Mouse (Mus musculus) CD4-positive, CD25-positive, alpha-beta regulatory T cell, adult 2 months (primary cell): ENCODE measurements around the gene Mccc2.
"Not testable (repeated sequence)": the region's sequence is repeated elsewhere in the genome, so short reads cannot be mapped to it uniquely, and the experiment has no call there.

Source experiments
- DNase-seq: peaks from one replicate; pipeline ENCODE4 v3.0.0-alpha.2; 2012; ENCODE audit warnings: low read depth, low spot score

Gene Mccc2

DNA sequence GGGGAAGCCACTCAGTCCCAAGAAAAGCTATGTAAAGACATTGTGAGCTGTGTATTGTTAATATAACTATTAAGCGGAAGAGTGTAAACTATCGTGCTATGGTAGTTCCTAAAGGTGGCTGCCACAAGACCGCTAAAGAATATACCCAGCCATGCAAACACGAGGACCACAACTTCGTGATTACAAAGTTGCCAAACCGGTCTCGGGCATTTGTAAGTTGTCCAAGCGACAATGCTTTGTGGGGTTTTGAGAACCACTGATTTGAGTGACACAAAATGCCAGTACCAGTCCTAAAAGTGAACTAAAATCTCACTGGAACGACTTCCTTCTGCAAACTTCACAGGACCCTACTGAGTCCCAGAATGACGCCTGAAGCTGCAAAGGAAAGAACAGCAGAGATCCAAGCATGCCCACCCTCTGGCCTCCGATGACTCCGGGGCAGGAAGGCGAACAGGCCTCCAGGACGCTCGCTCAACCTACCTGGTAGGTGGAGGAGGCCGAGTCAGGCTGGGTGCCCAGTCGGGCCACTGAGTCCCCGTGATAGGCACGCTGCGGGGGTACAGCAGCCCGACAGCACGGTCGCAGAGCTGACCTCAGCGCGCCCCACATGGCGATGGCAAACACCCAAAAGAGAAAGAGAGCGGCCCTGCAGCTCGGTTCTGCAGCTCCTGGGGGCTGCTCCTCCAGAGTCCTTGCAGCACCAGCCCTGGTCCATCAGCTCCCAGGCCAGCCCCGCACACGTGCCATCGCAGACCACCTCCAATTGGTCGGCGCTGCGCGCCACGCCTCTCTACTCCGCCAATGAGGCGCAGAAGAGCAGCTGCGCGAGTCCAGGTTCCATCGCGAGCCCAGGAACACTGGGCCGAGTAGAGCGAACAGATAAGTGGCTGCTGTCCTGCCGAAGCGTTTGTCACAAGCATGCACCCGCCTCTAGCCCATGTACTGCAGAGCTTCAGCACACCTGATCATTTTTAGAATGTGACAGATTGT lies at the start of gene Mccc2:
Gene Mccc2, minus strand, starts transcription at position 734 of the 990 bp plus-strand sequence.
- peak; percentile 86 for DNase-seq

GRCm38 (mm10) chr13:100063936-100064335 lies 48.5 kb upstream of the Mccc2 start:
- DNase-seq, result no peak

DNA sequence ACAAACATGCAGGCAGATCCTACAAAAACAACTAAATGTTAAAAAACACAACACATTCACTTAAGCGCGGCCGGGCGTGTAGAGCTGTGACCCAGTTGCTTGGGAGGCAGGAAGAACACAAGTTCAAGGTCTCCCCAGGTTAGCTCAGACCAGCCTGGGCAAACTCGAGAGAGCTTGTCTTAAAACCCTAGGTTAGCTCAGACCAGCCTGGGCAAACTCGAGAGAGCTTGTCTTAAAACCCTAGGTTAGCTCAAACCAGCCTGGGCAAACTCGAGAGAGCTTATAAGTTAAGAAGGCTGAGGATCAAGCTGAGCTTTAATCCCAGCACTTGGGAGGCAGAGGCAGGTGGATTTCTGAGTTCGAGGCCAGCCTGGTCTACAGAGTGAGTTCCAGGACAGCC lies 42.3 kb upstream of the Mccc2 start:
- not testable (repeated sequence) for DNase-seq

- no peak for DNase-seq
Observed at GRCm38 (mm10) chr13:100026013-100026412, 10.6 kb upstream of the Mccc2 start.

- DNase-seq, result no peak
Observed at GRCm38 (mm10) chr13:100016891-100017290, 1.5 kb upstream of the Mccc2 start.

- no peak for DNase-seq
Observed at GRCm38 (mm10) chr13:100015937-100016336, 498 bp upstream of the Mccc2 start.

DNA sequence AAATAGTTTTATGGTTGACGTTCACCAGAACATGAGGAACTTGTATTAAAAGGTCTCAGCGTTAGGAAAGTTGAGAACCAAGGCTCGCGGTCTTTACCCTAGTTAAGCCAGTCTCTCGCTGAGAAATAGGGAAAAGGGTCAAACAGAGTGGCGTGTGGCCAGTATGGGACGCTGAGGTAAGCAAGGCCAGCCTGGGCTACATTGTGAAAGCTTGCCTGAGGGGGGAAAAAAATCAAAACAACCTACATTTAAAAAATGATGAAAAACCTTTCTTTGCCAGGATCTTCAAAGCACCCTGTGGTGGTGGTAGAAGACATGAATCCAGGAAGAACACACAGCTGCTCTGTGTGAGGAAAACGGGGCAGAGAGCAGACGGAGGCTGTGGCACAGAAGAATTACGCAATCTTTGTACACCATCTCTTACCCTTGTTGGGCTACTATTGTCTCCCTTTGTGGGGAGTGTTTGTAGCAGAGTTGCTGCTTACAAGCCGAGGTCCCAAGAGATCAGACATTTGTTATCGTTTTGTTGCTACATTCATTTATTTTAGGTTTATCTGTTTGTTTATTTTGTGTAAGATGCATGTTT lies 9.4 kb downstream of the Mccc2 start:
- no peak for DNase-seq

GRCm38 (mm10) chr13:100001790-100002196 lies 13.6 kb downstream of the Mccc2 start:
- peak; percentile 84 for DNase-seq

DNA sequence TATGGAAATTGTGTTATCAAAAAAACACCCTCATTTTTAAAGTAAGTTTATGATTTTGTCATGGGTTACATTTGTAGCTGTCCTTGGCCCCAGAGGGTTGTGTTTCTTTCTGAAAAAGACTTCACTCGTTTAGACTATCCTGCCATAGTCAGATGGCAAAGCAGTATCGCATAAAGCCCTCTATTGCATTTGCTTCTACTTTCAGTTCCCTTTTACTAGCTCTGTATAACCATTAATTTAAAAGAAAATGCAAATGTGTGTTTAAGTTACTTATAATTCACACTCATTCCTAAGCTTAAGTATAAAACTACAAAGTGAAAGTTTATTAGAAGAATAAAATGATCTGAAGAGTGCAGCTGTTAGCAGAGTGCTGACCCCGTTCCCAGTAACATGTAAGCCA lies 16.4 kb downstream of the Mccc2 start:
- no peak for DNase-seq

DNA sequence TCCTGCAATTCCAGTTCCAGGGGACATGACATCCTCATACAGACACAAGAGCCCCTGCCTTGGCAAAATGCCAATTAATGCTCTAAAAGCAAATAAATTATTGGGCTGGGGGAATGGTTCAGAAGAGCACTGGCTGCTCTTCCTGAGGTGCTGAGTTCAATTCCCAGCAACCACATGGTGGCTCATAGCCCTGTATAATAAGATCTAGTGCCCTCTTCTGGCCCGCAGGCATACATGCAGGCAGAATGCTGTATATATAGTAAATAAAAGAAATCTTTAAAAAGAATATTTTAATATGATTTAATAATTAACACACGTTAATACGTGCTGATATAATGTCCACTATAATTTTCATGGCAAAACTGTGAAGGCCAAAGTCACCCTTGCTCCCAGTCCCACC lies 17.3 kb downstream of the Mccc2 start:
- DNase-seq, result peak; percentile 8

- DNase-seq, result no peak
Observed at GRCm38 (mm10) chr13:99989592-99989991, 25.8 kb downstream of the Mccc2 start.

DNA sequence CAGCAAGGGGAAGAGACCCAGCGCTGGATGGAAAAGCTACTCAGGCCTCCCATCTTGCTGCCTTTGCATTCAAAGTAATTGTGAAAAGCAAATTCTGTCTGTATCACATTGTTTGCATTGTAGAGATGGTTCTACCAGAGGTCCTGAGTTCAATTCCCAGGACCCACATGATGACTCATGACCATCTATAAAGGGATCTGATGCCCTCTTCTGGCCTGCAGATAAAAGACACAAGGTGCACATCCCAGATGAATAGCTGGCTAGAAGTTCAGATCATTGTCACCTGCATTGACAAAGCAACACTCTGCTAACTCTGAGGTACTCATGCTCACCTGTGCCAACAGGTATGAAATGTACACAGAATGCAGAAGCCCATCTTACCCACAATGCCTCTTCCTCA lies 32.1 kb downstream of the Mccc2 start:
- DNase-seq, result no peak

GRCm38 (mm10) chr13:99979406-99979805 lies 36.0 kb downstream of the Mccc2 start:
- DNase-seq, result no peak

DNA sequence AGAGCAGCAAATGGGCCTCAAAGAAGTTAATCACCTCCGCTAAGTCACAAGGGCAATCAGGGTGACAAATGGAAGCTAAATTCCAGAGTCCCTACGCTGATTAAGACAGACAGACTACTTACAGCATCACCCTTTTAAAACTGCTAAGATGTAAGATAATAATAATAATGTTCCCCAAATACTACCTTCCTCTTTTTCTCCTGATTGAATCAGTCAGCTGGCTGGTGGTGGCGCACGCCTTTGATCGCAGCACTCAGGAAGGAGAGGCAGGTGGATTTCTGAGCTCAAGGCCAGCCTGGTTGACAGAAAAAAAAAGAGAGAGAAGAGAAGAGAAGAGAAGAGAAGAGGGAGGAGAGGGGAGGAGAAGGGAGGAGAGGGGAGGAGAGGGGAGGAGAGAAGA lies 45.4 kb downstream of the Mccc2 start:
- no peak for DNase-seq

GRCm38 (mm10) chr13:99967013-99967678 lies 48.3 kb downstream of the Mccc2 start:
- no peak for DNase-seq

- DNase-seq, result no peak
Observed at GRCm38 (mm10) chr13:99963814-99964213, 51.6 kb downstream of the Mccc2 start.

GRCm38 (mm10) chr13:99961661-99962060 lies 53.8 kb downstream of the Mccc2 start:
- DNase-seq, result no peak

GRCm38 (mm10) chr13:99955591-99955944 lies 59.9 kb downstream of the Mccc2 start:
- DNase-seq, result no peak

GRCm38 (mm10) chr13:99954902-99955590 lies 60.4 kb downstream of the Mccc2 start:
- no peak for DNase-seq

DNA sequence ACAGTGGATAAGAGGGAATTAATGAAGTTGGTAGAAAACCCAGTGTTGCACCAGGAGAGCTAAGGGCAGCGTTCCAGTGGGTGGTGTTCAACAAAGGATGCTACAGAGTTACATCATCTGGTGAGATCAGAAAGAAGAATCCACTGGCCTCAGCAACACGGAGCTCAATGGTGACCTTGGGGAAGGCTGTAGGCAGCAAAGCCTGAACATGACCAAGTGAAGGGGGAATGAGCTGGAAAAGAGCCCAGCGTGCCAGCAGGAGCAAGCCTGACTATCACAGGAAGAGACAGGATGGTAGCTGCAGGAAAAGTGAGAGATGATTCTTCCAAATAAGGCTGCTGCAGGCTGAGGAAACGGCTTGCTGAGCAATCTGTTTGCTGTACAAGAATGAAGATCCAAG lies 68.0 kb downstream of the Mccc2 start:
- DNase-seq, result no peak

DNA sequence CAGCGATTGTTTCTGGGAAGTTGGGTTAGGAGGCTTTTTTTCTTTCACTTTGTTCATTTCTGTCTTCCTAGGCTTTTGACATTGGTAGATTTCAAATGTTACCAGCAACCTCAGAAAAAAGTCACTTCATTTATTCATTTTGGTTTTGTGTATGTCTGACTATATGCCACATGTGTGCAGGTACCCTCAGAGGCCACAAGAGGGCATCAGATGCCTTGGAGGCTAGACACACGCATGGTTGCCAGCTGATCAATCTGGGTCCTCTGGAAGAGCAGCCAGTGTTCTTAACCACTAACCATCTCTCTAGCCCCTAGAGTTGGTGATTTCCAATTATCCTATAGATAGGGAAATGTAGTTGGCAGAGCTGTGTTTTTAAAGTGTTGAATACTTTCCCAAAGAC lies 71.9 kb downstream of the Mccc2 start:
- no peak for DNase-seq

GRCm38 (mm10) chr13:99940601-99941000 lies 74.8 kb downstream of the Mccc2 start:
- no peak for DNase-seq
